Mouse (Mus musculus) intestine, embryonic 16.5 days (tissue): Measurements from ENCODE around the gene Cds1. TPM values are rescaled to one million over a fixed set of nuclear protein-coding genes. Genes with fewer than 3 reads are reported as not detected.

Experiments
- ATAC-seq: fragments of 200-750 bp; cut with Nextera tagmentation; 2 replicates; pipeline ENCODE4 v1.8.0; 2017; ENCODE audit warnings: moderate TSS enrichment, moderate library complexity
- H3K27ac ChIP-seq: fragments of 300-500 bp; sonication (generic); 2 replicates; pipeline ENCODE4 v1.5.1; 2014; ENCODE audit warnings: mild to moderate bottlenecking, low read length
- H3K27me3 ChIP-seq: fragments of 300-500 bp; sonication (generic); replicated peaks from 2 replicates; pipeline ENCODE4 v1.6.1; 2014; ENCODE audit warnings: low read length, control low read depth, mixed read lengths; ENCODE audit not compliant: control insufficient read depth, insufficient read depth
- H3K36me3 ChIP-seq: fragments of 300-500 bp; sonication (generic); 2 replicates; pipeline ENCODE4 v1.6.1; 2014; ENCODE audit warnings: low read length, control low read depth; ENCODE audit not compliant: control insufficient read depth, insufficient read depth
- H3K4me1 ChIP-seq: fragments of 300-500 bp; sonication (generic); 2 replicates; pipeline ENCODE4 v1.6.1; 2014; ENCODE audit warnings: low read length, control low read depth, mixed read lengths; ENCODE audit not compliant: control insufficient read depth, insufficient read depth
- H3K4me2 ChIP-seq: fragments of 300-500 bp; sonication (generic); 2 replicates; pipeline ENCODE4 v1.6.1; 2014; ENCODE audit warnings: low read depth, low read length, control low read depth
- H3K4me3 ChIP-seq: fragments of 300-500 bp; sonication (generic); 2 replicates; pipeline ENCODE4 v1.5.1; 2014; ENCODE audit warnings: mild to moderate bottlenecking, low read length
- H3K9ac ChIP-seq: fragments of 300-500 bp; sonication (generic); 2 replicates; pipeline ENCODE4 v1.6.1; 2014; ENCODE audit warnings: low read depth, low read length
- H3K9me3 ChIP-seq: fragments of 300-500 bp; sonication (generic); 2 replicates; pipeline ENCODE4 v1.6.1; 2016; ENCODE audit warnings: low read length, control low read depth; ENCODE audit not compliant: control insufficient read depth
- WGBS: fragments of 180-500 bp; shearing (Covaris S2); extraction: QIAGEN DNeasy Blood & Tissue Kit; methylation state at CpG from one replicate; pipeline ENCODE4 v1.1.7; 2014; 5-methylcytosine and 5-hydroxymethylcytosine counted together
- polyA plus RNA-seq: library from polyadenylated mRNA; unstranded; fragments of >200 nt; fragmentation: Nextera tagmentation; extraction: Ambion mirVana; gene quantifications from 2 replicates; pipeline ENCODE4 v1.2.1, GENCODE M21; 2015

Gene Cds1
- polyA plus RNA-seq, 1 experiment from 2014 or later, result 24.8 TPM

DNA sequence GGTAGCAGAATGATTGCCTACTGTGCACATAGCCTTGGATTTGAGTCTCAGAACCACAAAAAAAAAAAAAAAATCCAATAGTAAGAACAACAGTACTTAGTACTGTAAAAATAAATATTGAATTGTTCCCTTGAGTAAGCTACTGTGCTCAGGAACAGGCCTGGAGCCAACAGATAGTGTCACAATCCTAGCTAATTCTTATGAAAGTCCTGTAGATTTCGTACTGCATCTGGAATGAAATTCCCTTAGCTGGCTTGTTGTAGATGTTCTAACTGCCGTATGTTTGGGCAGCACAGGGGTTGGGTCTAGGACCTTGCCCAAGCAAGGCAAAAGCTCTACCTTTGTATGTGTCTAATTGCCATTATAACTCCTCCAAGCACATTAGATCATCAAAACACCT lies 22.9 kb upstream of the Cds1 start:
- H3K4me2 ChIP-seq, result no peak overlapping the region
- H3K27ac ChIP-seq, result no peak overlapping the region
- no peaks in the 10 kb centered on the region for H3K36me3 ChIP-seq
- no peaks in the 10 kb centered on the region for H3K9me3 ChIP-seq
- H3K4me1 ChIP-seq, result no peaks in the 10 kb centered on the region
- H3K27me3 ChIP-seq, result no peaks in the 10 kb centered on the region
- WGBS, result 91% methylated on average over 2 of the region's 2 CpGs
- no peak overlapping the region for H3K9ac ChIP-seq
- no peak for ATAC-seq
- no peak overlapping the region for H3K4me3 ChIP-seq

DNA sequence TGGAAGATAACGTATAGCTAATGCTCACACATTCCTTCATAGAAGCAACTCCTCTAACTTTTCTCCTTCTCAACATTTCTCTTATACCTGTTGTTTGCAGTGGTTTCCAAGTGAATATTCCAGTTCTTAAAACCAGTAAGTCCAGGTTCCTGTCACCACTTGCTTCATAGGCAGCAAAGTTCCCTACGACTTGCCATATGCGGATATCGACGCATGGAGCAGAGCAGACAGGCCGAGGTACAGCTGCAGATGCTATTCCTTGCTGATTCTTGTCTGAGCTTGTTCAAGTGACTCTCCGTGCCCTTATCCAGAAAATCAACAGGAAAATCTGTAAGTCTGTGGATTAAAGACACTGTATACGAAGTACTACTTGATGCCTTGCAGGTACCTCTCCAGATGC lies 22.5 kb upstream of the Cds1 start:
- H3K27ac ChIP-seq, result no peak overlapping the region
- no peak for ATAC-seq
- H3K4me2 ChIP-seq, result no peak overlapping the region
- H3K27me3 ChIP-seq, result no peaks in the 10 kb centered on the region
- no peak overlapping the region for H3K9ac ChIP-seq
- WGBS, result 91% methylated on average over 8 of the region's 8 CpGs
- H3K9me3 ChIP-seq, result no peaks in the 10 kb centered on the region
- no peaks in the 10 kb centered on the region for H3K36me3 ChIP-seq
- H3K4me3 ChIP-seq, result no peak overlapping the region
- no peaks in the 10 kb centered on the region for H3K4me1 ChIP-seq

DNA sequence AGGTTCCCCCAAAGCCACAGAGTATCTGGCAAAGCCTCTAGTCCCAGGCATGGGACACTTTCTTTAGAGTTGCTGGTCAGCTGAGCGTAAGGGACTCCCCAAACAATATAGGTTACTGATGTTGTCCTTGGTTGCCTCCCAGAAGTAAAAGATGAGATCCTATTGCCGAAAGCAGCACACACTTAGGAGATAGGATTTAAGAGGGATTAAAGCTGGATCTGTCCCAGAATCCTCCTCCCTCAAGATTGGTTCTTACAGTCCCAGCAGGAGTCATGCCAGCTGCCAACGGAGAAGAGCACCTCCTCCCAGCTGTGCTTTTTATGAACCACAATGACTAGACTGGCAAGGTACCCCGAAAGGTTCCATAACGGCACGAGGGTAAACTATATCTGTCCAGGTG lies 20.0 kb upstream of the Cds1 start:
- Histone ChIP-seq H3K36me3 (no peaks in the 10 kb centered on the region), H3K4me2 (no peak overlapping the region), H3K9ac (no peak overlapping the region), H3K4me3 (no peak overlapping the region), H3K4me1 (no peaks in the 10 kb centered on the region), H3K27me3 (no peaks in the 10 kb centered on the region), H3K27ac (no peak overlapping the region), H3K9me3 (no peaks in the 10 kb centered on the region)
- ATAC-seq, result no peak
- WGBS, result 75% methylated on average over 6 of the region's 6 CpGs

DNA sequence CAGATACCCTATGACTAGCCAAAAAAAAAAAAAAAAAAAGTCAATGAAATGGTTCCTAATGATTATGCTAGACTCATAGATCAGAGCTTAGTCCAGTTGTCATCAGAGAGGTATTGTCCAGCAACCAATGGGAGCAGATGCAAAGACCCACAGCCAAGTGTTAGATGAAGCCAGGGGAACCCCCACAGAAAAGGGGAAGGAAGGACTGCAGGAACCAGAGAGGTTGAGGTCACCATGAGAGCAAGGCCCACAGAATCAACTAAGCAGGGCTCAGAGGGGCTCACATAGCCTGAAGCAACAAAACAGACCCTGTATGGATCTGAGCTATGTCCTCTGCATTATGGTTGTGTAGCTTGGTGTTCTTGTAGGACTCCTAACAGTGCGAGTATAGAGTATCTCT lies 11.2 kb upstream of the Cds1 start:
- no peaks in the 10 kb centered on the region for H3K4me1 ChIP-seq
- no peak for ATAC-seq
- no peaks in the 10 kb centered on the region for H3K9me3 ChIP-seq
- H3K4me3 ChIP-seq, result no peak overlapping the region
- no peak overlapping the region for H3K27ac ChIP-seq
- no peaks in the 10 kb centered on the region for H3K27me3 ChIP-seq
- no peaks in the 10 kb centered on the region for H3K36me3 ChIP-seq
- no peak overlapping the region for H3K4me2 ChIP-seq
- WGBS, result 78% methylated on average over 1 of the region's 1 CpGs
- no peak overlapping the region for H3K9ac ChIP-seq

DNA sequence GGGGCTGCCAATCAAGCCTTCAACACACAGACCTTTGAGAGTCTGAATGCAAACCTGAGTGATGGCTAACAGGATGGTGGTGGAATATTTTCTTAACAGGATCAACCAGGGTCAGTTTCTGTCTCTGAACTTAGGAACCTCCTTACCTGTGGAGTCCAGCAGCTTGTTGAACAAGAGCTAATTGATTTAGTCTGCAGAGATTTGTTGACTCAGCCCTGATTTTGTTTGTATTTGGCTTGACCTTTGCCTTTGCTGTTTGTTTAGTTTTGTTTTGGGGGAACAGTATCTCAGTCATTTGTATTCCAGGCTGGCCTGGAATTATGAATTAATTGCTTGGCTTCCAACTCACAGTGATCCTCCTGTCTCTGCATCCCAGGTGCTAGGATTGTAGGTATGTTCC lies 7.3 kb upstream of the Cds1 start:
- no peaks in the 10 kb centered on the region for H3K9me3 ChIP-seq
- H3K4me1 ChIP-seq, result no peaks in the 10 kb centered on the region
- no peak overlapping the region for H3K27ac ChIP-seq
- H3K27me3 ChIP-seq, result peaks cover 3% of the 10 kb centered on the region; the same call in 1 of the 2 replicates
- ATAC-seq, result no peak
- H3K4me3 ChIP-seq, result no peak overlapping the region
- H3K36me3 ChIP-seq, result no peaks in the 10 kb centered on the region
- H3K9ac ChIP-seq, result no peak overlapping the region
- H3K4me2 ChIP-seq, result no peak overlapping the region

DNA sequence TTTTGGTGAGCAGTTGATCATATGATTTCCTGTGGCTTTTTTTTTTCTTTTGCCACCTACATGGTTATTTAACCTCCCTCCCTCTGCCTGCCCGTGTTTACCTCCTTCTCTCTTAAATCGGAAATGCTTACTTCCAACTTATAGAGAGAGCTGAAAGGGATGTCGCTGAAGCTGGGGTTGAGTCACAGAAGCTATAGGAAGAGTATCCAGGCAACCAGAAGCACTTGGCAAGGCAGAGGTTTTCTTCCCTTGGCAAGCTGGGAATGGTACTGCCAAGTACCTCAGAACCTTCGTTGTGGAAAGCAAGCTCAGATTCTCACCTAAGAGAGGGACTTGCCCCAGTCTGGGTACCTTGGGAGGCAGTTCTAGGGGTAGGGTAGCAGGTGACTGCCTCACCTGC lies 3.2 kb upstream of the Cds1 start:
- no peak overlapping the region for H3K27ac ChIP-seq
- peaks cover 3% of the 10 kb centered on the region; the same call in 1 of the 2 replicates for H3K27me3 ChIP-seq
- WGBS, result 74% methylated on average over 4 of the region's 4 CpGs
- no peaks in the 10 kb centered on the region for H3K9me3 ChIP-seq
- H3K4me3 ChIP-seq, result no peak overlapping the region
- no peak for ATAC-seq
- H3K4me1 ChIP-seq, result peaks cover 6% of the 10 kb centered on the region
- H3K9ac ChIP-seq, result no peak overlapping the region
- no peaks in the 10 kb centered on the region for H3K36me3 ChIP-seq
- no peak overlapping the region for H3K4me2 ChIP-seq

DNA sequence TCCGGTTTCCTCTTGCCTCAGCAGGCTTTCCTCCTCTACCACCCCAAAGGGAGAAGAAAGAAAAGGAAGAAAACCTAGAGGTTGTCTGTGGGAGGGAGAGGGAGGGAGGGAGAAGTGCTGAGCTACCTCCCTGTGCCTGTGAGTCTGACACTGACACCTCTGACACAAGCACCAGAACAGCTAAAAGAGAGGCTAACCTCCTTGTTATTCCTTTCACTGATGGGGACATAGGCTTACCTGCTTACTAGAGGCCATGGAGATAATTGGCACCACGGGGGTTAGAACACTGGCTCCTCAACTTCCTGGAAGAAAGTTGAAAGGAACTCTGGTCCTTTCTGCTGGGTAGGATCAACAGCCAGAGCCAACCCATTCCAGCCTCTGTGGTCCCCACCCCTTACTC lies 1.4 kb upstream of the Cds1 start:
- peaks cover 14% of the 10 kb centered on the region for H3K4me1 ChIP-seq
- WGBS, result 15% methylated on average over 2 of the region's 2 CpGs
- no peak overlapping the region for H3K4me2 ChIP-seq
- H3K27me3 ChIP-seq, result peaks cover 3% of the 10 kb centered on the region; the same call in 1 of the 2 replicates
- no peak overlapping the region for H3K9ac ChIP-seq
- H3K4me3 ChIP-seq, result no peak overlapping the region
- H3K36me3 ChIP-seq, result no peaks in the 10 kb centered on the region
- ATAC-seq, result no peak
- no peak overlapping the region for H3K27ac ChIP-seq
- H3K9me3 ChIP-seq, result no peaks in the 10 kb centered on the region

DNA sequence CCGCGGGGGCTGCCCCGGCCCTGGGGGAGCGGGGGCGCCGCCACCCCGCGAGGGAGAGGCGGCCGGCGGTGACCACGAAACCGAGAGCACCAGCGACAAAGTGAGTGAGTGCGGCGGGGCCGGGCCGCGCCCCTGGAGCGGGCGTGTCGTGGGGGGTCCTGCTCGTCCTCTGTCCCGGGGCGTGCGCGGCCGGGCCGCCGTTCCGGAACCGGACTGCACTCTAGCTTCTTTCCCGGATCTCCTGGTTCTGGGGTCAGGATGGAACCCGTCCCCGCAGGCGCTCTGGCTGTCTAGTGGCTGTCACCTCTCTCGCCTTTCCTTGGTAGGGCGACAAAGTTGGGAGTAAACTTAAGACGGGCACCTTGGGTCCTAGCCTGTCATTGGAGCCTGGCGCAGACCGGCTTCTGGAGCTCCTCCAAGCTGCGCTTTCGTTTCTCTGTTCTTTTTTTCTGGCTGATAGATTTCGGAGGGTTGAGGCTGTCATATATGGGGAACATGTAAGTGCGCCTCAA lies 516 bp downstream of the Cds1 start:
- peak; percentile 52 for ATAC-seq
- WGBS, result under 1% methylated on average over 45 of the region's 45 CpGs
- Histone ChIP-seq H3K4me1 (peaks cover 14% of the 10 kb centered on the region), H3K9me3 (no peaks in the 10 kb centered on the region), H3K36me3 (no peaks in the 10 kb centered on the region), H3K27ac (peak overlapping the region; percentile 63), H3K4me3 (peak overlapping the region; percentile 82), H3K27me3 (peaks cover 3% of the 10 kb centered on the region; the same call in 1 of the 2 replicates), H3K4me2 (peak overlapping the region; percentile 95), H3K9ac (peak overlapping the region; percentile 84)

DNA sequence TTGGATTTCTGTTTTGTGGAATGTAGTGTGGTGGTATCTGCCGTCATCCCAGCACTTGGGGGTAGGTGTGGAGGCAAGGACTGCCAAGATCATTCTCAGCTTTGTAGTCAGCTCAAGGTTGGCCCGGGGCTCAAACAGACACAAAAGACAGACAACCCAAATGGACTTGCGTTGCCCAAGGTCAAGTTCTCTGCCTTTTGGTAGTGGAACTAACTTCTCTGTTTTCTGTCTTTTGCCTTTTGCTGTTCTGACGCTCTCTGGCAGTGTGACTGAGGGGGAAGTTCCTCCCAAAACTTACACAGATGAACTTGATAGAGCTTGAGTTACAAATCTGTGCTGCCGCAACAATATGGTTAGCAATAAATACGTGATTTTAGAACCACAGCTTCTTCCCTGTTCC lies 1.3 kb downstream of the Cds1 start:
- Histone ChIP-seq H3K36me3 (no peaks in the 10 kb centered on the region), H3K9me3 (no peaks in the 10 kb centered on the region), H3K4me1 (peaks cover 14% of the 10 kb centered on the region), H3K27me3 (peaks cover 3% of the 10 kb centered on the region; the same call in 1 of the 2 replicates), H3K4me2 (peak overlapping the region; percentile 95), H3K9ac (peak overlapping the region; percentile 17; the same call in 1 of the 2 replicates), H3K27ac (peak overlapping the region; percentile 50), H3K4me3 (peak overlapping the region; percentile 82)
- WGBS, result 20% methylated on average over 6 of the region's 6 CpGs
- no peak for ATAC-seq

DNA sequence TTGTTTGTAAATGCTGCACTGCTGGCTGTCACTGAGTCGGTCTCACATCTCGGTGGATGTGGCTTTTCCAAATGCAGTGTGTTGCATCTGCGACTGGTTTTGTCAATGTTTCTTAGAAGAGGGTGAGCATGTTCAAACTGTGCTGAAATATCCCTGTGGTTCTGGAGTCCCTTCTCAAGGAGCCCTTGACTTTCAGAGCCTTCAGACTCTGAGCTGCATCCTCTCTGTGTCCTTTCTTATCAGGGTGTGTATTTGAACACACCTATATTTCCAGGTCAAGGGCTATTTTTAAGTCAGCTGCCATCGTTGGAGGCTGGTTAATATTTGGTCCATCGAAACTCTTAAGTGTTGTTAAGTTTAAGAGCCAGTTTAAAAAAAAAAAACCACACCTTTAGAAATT lies 2.2 kb downstream of the Cds1 start:
- H3K9ac ChIP-seq, result no peak overlapping the region
- no peaks in the 10 kb centered on the region for H3K9me3 ChIP-seq
- H3K27ac ChIP-seq, result 0 out of 2 replicates have a peak overlapping the region, but pooled peaks have one; percentile 21
- peaks cover 14% of the 10 kb centered on the region for H3K4me1 ChIP-seq
- 52% methylated on average over 5 of the region's 5 CpGs for WGBS
- no peaks in the 10 kb centered on the region for H3K36me3 ChIP-seq
- ATAC-seq, result no peak
- no peaks in the 10 kb centered on the region for H3K27me3 ChIP-seq
- peak overlapping the region; percentile 82 for H3K4me3 ChIP-seq
- peak overlapping the region; percentile 95 for H3K4me2 ChIP-seq
